In genomic region chr7:107507920-107508319, GRCm38 (mm10) we compare ENCODE assay signal across 17 mouse cellular contexts. TPM values are rescaled to one million over a fixed set of nuclear protein-coding genes. Genes with fewer than 3 reads are reported as not detected.
"Had no signal": no experiment of that assay in that cellular context is flagged by ENCODE, and none has a peak within 500 bp of the region (broad histone marks: within the 10 kb centered on the region; RNA-seq: fewer than 3 reads in every experiment).

No protein-coding gene starts in this region.

- H3K27me3 ChIP-seq: kidney, embryonic 15.5 days; limb, embryonic 12.5 days; limb, embryonic 15.5 days; liver, embryonic 12.5 days; liver, embryonic 15.5 days had no signal

- ATAC-seq: liver, embryonic 12.5 days had no signal

- H3K4me3 ChIP-seq: kidney, embryonic 15.5 days; limb, embryonic 12.5 days; limb, embryonic 15.5 days; liver, embryonic 12.5 days; liver, embryonic 15.5 days had no signal

- H3K27ac ChIP-seq: kidney, embryonic 15.5 days; limb, embryonic 12.5 days; limb, embryonic 15.5 days; liver, embryonic 12.5 days; liver, embryonic 15.5 days had no signal

- H3K9me3 ChIP-seq: kidney, embryonic 15.5 days; limb, embryonic 12.5 days; limb, embryonic 15.5 days; liver, embryonic 12.5 days; liver, embryonic 15.5 days had no signal

- H3K36me3 ChIP-seq: kidney, embryonic 15.5 days; limb, embryonic 12.5 days; limb, embryonic 15.5 days; liver, embryonic 12.5 days; liver, embryonic 15.5 days had no signal

- H3K9ac ChIP-seq: kidney, embryonic 15.5 days; limb, embryonic 12.5 days; limb, embryonic 15.5 days; liver, embryonic 12.5 days; liver, embryonic 15.5 days had no signal

- H3K4me2 ChIP-seq: kidney, embryonic 15.5 days; limb, embryonic 12.5 days; limb, embryonic 15.5 days; liver, embryonic 12.5 days; liver, embryonic 15.5 days; midbrain, embryonic 11.5 days had no signal

- H3K4me1 ChIP-seq: kidney, embryonic 15.5 days; limb, embryonic 12.5 days; limb, embryonic 15.5 days; liver, embryonic 12.5 days; liver, embryonic 15.5 days had no signal

- DNase-seq: kidney, postnatal 14 days; kidney, postnatal 4 days; left cerebral cortex, postnatal 4 days; lung, adult 2 months; lung, postnatal 14 days; lung, postnatal 4 days; midbrain, embryonic 14.5 days; thymus, adult 18-20 months; thymus, postnatal 36 days had no signal

RNA-seq across cellular contexts. Expression of gene Olfml1, which starts 59.3 kb away (rescaled TPM):
- total RNA-seq: megakaryocyte progenitor cell, adult 5-6 weeks; megakaryocyte-erythroid progenitor cell, adult 5-6 weeks had no signal
